Mouse (Mus musculus) T-helper 1 cell (primary cell): ENCODE data around the gene Uxs1.

Source experiments
- in situ Hi-C: fragments of 300-600 bp; cut with MboI, MseI; formaldehyde crosslinking; loops from one replicate; pipeline ENCODE4 v1.15.1; 2025; ENCODE audit warnings: high pct_unique_total_duplicates

The Uxs1 gene

DNA sequence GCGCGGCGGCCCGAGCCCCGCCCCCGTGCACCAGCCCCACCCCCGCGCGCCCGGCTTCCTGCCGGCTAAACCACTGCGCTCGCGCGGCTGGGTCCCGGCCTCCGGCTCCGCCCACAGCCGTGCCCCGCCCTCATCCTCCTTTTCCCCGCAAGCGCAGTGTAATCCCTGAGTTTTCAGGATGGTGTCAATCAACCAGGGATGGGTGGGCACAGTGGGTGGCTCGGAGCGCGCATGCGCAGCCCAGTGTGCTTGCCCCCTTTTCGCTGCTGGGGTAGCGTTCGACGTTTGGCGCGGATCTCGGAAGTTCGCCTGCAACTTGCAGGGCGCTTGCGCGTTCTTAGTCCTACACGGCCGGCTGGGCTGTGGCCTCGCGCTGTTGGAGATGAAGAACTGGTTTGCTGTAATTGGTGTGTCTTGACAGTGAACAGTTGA lies at the start of gene Uxs1:
TSS of gene Uxs1 (minus strand) at position 38 of the 432 bp plus-strand sequence.
- in situ Hi-C loops = loop anchor here (10.0 kb wide), 1 partner anchor 107 kb away; the partner anchor contains the start of gene Tpp2

DNA sequence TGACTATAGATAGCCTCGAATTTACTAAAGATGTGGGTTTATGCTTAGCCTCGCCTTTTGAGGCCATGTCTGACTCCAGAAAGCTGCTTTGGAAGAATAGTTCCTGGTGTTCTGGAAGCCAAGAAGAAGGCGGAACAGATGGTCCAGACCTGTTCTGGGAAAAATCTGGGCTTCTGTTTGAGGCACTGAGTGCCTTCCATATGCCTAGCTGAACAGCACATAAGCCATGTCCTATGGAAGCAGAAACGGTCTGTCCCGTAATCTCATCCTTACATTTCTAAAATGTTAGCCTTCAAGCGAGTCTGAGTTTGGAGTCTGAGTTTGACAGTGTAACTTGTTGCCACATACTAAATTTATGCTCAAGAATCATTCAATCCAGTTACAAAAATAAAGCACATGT lies 49.6 kb upstream of the Uxs1 start:
- in situ Hi-C loops = no loop called here

DNA sequence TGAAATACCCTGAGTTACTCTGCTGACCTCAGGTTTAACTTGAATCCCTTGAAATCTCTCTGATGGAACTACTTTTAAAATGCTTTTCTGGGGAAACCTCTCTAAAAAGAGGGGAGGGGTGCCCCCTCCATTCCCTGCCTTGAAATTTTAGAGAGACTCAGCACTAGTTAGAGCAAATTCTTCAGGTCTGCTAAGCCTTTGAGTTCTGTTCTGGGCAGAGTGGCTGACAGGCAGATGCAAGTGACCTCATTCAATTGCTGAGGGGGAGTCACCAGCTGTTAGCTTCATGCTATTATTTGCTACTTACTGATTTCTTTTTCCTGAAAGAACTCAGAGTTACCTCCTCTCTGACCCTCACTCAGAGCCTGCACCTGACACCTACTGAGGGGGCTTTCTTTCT lies 43.5 kb upstream of the Uxs1 start:
- in situ Hi-C loops = no loop called here

DNA sequence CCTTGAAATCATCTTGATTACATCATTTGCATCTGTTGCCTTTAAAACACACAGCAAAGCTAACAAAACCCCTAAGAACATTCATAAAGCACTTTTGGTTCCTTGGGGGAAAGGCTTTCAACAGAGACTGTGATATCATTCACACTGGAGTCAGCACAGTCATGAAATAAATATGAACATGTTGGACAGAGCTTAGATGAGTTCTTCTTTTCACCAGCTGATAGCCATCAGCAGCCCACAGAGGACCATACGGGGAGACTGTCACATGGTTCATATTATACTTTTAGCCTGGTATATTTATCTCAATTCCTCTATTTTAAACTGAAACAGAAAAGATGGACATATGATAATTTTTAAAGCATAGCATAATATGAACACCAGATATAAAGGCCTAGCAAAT lies 40.9 kb upstream of the Uxs1 start:
- in situ Hi-C loops = loop anchor here (10.0 kb wide), 1 partner anchor 1094 kb away; no protein-coding TSS in a partner anchor

DNA sequence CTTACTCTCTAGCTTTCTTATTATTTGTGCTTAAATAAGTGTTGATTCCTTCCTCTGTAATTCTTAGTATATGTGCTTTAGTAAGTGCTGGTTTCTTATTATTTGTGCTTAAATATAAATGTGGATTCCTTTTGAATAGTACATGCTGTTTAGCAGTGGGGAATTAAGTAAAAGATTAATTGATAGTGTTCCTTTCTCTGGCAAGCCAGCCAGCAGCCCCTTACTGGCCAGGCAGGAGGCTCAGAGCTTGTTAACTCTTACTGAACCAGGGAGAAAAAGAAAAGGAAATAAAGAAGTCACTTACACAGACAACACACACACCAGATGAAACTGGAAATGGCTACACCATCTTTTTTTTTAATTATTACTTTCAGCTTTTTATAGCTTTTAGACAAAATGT lies 37.2 kb upstream of the Uxs1 start:
- in situ Hi-C loops = loop anchor here (10.0 kb wide), 1 partner anchor 1090 kb away; no protein-coding TSS in a partner anchor

DNA sequence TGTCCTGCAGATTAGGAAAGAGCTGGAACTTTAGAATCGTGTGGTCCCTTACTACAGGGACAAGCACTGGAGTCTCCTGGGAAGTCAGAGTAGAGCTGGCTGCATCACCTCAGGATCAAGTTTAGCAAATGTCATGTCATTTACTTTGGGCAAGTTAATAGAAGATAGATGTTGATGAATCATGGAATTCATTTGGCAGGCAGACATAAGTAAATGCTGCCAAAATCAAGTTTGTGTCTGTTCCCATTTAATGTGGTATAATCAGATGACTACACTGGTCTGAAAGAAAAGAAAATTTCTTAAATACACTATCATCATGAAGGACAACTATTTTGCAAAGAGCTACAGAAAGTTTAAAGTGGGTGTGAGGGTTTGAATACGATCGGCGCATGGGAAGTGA lies 35.0 kb upstream of the Uxs1 start:
- in situ Hi-C loops = loop anchor here (10.0 kb wide), 1 partner anchor 1088 kb away; no protein-coding TSS in a partner anchor

DNA sequence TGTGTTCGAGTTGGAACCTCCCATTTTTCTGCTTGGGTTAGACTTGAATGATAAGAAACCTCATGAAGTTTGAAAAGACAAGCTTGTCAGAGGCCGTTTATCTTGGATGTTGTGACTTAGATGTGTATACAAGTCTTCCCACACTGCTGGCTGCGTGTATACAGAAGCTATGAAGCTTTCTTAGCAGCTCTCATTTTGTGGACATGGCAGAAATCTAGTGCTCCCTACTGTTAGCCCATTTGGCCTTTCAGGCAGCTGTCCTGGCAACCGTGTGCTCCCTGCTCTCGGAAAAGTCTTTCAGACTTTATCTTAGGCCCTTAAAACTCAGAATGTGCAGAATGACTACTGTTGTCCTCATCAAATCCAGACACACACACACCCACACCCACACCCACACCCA lies 31.4 kb upstream of the Uxs1 start:
- in situ Hi-C loops = no loop called here

DNA sequence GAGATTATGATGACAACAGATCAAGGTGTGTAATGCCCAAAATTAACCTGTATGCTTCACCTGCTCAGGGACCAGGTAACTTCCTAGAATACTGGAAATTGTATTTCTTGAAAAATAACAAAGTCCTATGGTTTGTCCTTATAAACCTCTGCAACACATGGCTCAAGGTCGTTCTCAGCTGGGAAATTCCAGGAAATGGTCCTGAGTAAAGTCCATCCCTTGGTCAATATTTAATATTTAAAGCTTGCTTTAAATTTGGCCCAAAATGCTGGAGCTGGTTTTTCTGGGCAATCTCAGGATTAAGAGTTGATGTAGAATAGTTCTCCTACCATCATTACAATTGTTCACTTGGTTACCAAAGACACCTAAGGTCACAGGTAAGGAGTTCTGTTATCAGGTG lies 30.1 kb upstream of the Uxs1 start:
- in situ Hi-C loops = no loop called here

DNA sequence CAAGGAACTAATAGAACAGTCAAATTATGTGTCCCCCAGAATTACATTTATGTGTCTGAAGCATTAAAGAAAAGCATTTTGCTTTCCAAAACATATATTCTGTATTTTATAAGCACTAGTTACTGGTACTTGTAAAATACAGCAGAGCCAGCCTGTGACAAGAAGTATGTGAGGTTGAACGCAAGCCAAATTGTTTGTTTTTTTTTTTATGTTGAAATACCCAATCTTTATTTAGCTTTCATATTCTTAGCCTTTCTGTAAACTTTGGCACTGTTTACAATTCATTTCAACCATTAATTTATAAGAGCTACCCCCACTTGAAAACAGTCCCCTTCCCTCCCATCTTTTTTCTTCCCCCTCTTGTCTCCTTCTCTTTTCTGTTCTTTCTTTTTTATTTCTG lies 28.0 kb upstream of the Uxs1 start:
- in situ Hi-C loops = no loop called here

DNA sequence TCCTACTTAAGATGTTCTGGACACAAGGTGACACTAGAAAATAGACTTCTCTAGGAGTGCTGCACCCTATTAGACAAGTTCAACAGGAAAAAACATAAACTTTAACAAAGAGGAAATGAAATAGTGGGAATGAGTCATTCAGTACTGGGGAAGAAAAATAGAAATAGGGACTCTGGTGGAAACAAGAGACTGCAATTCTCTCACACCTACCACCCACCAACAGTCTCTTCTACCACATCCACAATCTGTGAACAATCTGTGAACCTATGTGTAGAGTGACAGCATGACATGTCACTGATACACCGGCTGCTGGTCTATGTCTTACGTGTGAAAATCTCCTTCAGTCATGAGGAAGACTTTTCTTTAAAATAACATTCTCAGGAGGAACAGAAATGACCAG lies 15.8 kb upstream of the Uxs1 start:
- in situ Hi-C loops = no loop called here

DNA sequence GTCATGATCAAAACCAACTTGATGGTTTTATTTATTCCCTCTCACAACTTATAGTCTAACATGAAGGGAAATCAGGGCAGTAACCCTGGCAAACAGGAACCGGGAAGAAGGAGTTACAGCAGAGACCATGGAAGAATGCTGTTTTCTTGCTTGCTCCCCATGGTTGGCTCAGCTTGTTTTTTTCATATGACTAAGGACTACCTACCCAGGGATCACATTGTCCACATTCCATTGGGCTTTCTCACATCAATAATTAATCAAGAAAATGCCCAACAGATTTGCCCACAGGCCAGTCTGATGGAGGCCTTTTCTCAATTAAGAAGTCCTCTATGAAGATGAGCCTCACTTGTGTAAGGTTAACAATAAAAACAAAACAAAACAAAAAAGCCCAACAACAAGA lies 9.6 kb upstream of the Uxs1 start:
- in situ Hi-C loops = no loop called here

DNA sequence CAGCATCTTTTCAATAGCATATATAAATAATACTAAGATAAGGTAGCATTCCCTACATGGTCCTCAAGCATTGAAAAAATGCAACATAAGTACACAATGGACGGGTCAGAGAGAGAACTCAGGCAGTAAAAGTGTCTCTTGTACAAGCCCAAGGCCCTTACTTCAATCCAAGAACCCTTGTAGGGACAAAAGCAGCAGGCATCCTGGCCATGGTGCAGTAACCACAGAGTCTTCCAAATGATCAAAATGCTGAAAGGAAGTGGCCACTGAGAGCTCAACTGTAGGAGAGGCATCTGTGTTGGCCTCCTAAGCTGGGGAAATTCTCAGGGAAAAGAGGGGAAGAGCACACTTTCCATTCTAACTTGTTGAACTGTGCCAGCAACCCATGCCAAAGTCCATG lies 2.5 kb upstream of the Uxs1 start:
- in situ Hi-C loops = no loop called here

DNA sequence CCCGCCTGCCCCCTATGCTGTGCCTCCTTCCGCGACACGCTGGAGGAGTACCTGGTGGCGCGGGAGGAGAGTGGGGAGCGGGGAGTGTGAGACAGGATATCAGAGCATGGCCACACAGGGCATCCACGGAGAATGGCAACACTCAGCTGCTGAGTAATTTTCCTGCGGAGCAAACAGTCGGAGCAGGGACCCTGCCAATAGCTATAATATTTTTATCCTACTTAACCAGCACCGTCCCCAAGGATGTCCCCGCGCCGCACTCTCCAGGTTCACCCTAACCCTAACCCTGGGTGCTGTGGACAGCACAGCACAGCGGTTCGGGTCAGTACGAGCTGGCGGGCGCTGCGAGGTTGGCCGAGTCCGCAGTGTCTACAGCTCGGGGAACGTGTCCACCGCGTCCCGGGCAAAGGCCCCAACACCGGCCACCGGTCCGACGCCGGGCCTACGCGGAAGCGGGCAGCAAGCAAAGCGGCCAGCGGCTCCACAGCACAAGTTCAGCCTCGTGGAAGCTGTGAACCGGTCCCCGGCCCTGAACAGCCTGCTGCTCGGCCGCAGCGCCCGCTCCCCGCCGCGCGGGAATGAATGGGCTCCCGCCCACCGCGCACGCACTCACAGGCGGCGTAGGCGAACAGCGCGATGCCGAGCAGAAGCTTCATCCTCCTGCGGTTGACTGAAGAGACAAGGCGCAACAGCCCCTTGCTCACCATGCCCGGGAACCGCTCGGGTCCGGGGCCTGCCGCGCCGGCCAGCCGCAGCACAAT lies 418 bp downstream of the Uxs1 start:
- in situ Hi-C loops = loop anchor here (10.0 kb wide), 1 partner anchor 108 kb away; the partner anchor contains the start of gene Tpp2

DNA sequence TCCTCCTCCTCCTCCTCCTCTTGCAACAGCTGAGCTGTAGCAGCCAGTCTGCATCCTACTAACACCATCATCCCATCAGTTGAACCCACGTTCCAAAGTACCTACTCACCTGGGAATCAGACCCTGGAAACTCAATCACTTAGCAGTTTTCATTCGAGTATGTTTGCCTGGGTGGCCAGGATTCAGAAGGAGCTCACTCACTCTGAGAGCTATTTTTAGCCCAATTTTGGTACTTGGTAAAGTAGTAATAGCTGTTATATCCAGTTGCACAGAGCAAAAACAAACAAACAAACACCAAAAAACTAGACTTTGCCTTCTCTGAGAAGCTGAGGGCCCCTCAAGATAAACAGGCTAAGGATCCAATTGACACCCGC lies 985 bp downstream of the Uxs1 start:
- in situ Hi-C loops = loop anchor here (10.0 kb wide), 1 partner anchor 108 kb away; the partner anchor contains the start of gene Tpp2

DNA sequence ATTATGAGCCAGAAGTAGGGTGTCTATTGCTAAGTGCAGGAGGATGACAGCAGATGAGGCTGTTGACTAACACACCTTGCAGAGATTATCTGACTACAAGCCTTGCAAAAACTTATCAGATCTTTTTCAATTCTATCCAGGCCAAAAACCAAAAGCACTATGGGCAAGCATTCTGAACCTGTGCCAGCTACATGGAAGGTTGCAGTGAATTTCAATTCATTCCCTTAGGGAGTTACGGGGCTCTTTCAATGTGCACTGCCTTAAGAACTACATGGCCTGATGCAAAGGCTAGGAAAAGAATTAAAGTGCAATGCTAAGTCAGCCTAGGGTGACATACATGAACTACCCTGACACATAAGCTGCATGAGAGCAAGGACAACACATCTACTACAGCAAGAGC lies 4.2 kb downstream of the Uxs1 start:
- in situ Hi-C loops = loop anchor here (10.0 kb wide), 1 partner anchor 111 kb away; the partner anchor contains the start of gene Tpp2

DNA sequence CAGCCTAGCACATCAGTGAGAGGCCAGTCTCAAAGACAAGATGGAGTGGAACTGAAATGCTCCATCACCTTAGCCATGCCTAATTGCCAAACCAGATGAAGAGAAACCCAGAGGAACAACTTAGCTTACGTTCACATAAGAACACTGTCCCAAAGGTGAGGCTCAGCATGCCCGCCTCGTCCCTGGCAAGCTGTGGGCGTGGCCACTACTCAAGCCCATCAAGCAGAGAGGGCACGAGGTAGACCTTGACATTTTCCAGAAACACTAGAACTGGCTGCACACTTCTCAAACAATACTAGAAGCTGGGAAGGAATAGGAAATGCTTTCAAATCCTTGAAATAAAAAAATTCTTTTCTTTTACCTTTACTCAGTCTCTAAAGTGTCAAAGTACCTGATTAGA lies 5.0 kb downstream of the Uxs1 start:
- in situ Hi-C loops = loop anchor here (10.0 kb wide), 1 partner anchor 112 kb away; the partner anchor contains the start of gene Tpp2

DNA sequence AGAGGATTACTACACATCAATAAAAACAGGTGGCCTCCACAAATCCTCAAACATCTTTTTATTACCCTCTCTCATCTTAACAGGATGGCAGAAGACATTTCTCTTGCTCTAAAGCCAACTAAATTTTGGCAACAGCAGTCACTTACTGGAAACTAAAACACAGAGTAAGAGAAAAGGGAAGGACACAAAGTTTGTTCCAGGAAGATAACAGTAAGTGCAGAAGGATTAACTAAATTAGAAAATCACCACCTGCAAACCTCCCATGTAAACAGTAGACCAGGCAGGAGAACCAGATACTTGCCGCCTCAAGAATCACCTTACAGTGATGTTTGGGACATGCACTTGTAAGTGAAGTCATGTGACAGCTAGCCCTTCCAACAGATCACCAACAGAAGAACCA lies 5.8 kb downstream of the Uxs1 start:
- in situ Hi-C loops = loop anchor here (10.0 kb wide), 1 partner anchor 113 kb away; the partner anchor contains the start of gene Tpp2

DNA sequence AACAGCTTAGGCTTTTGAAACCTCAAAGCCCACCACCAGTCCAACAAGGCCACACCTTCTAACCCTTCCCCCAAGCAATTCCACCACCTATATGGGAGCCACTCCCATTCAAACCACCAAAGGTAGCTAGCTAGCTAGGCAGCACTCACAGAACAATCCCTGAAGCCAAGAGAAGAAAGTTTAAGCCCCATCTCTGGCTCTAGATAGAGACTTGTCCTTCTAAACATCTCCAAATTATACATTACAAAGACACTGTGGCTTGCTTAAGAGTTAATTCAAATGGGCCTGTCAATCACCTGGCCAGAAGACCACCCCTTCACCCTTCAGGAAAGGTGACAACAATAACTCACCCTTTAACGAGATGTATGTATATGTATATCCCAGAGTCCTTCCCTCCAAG lies 7.0 kb downstream of the Uxs1 start:
- in situ Hi-C loops = loop anchor here (10.0 kb wide), 1 partner anchor 114 kb away; the partner anchor contains the start of gene Tpp2

DNA sequence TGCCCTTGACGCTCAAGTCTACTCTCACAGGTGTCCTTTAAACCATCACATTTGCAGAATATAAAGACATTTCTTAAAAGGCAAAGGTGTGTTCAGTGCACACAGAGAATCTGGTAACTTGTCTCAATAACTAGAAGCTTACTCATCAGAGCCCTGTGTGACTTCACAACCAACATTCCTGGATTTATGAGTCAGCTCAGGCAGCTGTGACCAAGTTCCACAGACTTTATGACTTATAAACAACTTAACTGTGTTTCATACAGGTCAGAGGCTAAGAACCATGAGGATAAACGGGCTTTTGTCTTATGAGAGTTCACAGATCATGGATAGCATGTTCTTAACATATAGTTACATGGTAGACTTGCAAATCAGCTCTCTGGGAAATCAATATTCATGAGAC lies 8.5 kb downstream of the Uxs1 start:
- in situ Hi-C loops = no loop called here

DNA sequence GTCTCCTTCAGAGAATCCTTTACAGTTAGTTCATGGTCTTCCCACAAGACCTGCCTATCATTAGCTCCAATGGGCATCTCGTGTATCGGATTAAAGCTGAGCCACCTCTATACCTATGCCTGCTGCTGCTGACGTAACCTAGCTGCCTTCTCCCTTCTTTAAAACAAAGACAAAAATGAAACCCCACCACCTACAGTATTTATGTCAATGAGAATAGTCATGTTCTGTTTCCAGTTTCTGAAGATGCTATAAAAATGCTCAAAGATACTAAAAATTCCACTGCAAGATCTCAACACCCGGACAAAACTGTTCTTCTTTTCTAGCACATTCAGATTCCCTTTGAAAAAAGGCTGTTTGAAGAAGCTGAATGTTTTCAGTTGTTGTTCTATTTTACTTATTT lies 9.2 kb downstream of the Uxs1 start:
- in situ Hi-C loops = no loop called here

DNA sequence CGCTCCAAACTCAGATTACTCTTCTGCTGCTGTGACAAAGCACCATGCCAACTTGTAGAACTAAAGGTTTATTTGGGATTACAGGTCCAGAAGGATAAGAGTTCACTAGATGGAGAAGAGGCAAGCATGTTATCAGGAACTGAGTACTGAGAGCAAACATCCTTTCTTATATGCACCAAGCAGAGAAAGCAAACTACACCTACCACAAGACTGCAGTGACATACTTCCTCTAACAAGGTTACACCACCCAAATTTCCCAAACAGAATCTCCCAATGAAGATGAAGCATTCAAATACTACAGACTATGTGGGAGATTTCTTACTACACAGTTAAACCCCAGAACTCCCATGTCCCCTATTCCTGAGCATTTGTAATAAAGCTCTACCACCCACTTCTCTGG lies 15.8 kb downstream of the Uxs1 start:
- in situ Hi-C loops = no loop called here

DNA sequence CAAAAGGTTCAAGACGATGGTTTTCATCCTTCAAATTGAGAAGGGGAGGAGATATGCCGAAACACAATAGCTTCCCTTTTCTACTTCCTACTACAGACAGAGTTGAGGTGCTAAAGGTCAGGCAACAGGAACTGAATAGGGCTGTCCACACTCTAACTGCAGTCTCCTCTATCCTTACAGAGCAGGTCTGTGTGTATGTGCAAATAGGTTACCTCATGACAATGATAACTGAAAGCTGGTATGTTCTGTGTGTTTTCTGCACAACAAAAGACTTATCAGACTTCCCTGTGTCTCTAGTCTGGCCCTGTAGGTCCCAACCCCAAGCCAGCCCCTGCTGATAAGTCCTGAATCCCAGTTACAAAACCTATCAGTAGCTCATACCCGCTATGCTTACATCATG lies 16.5 kb downstream of the Uxs1 start:
- in situ Hi-C loops = no loop called here

DNA sequence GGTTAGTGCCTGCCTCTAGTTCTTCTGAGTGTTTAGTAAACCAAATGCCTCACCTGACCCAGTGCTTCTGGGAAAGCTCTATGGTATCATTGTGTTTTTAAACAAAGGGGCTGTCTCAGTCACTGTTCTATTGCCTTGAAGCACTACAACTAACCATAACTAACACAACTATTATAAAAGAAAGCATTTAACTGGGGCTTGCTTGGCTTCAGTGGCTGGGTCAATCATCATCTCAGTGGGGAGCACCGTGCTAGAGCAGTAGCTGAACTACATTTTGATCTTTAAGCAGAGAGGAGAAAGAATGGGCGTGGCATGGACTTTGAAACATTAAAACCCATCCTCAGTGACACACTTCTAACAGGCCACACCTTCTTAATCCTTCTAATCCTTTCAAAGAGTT lies 18.2 kb downstream of the Uxs1 start:
- in situ Hi-C loops = no loop called here
